ENCODE assay signal across 10 mouse cellular contexts in the genomic region with DNA sequence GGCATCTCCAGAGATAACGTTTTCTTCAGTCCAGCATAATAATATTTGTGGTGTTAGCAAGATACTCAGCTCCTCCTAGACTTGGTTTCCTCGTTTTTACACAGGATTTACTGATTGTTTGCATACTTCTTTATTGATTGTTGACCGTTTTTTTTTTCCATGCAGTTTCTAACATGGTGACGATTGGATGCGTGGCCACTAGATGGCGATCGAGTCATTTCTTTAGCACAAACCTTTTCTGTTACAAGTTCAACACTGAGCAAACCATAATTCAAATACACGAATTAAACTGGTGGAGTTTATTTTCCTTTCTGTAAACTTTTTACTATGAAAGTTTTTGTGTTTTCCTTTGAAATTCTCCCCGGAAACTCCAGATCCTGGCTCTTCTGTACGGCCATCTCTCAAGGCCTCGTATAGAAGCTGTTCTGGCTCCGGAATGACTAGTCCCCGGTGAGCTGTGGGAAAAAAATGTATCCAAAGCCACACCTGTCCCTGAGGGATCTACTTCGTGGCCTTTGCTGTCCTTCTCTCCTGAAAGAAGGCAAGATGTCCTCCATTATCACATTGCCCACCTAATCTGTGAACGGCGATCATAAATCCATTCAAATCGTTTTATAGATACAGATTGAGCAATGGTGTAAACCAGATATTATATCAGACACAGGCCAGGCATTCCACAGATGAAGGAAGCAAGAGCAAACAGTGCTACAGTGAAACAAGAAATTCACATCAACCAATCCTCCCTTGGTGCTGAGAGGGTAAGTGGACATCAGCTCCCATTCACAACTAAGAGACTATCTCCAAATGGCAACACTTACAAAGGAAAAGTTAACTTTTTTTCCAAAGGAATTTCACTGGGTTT. TPM values are rescaled to one million over a fixed set of nuclear protein-coding genes. Genes with fewer than 3 reads are reported as not detected.
DNase-seq lines count a peak whose midpoint lies in the region; ATAC-seq lines count a peak whose summit lies in the region.
"Had no signal": no experiment of that assay in that cellular context is flagged by ENCODE, and none has a peak within 500 bp of the region (broad histone marks: within the 10 kb centered on the region; RNA-seq: fewer than 3 reads in every experiment).

No protein-coding gene starts in this region.

- no peaks in the 10 kb centered on the region for H3K9me3 ChIP-seq in kidney, embryonic 16.5 days (ENCODE audit: low read length)
- no peaks in the 10 kb centered on the region for H3K9me3 ChIP-seq in hindbrain, embryonic 14.5 days (ENCODE audit: control insufficient read depth, low read length)
- no peaks in the 10 kb centered on the region for H3K9me3 ChIP-seq in midbrain, embryonic 12.5 days
- H3K9me3 ChIP-seq: embryonic facial prominence, embryonic 12.5 days; neural tube, embryonic 13.5 days had no signal

- no peak overlapping the region for H3K9ac ChIP-seq in kidney, embryonic 16.5 days (replicated peaks; ENCODE audit: low read length)
- 0 out of 2 replicates have a peak overlapping the region, but pooled peaks have one; percentile 10 for H3K9ac ChIP-seq in hindbrain, embryonic 14.5 days
- no peak overlapping the region for H3K9ac ChIP-seq in midbrain, embryonic 12.5 days (replicated peaks)
- H3K9ac ChIP-seq: embryonic facial prominence, embryonic 12.5 days; neural tube, embryonic 13.5 days had no signal

- 32% methylated on average over 17 of the region's 17 CpGs for WGBS in kidney, embryonic 16.5 days
- 33% methylated on average over 17 of the region's 17 CpGs for WGBS in hindbrain, embryonic 14.5 days
- WGBS in midbrain, embryonic 12.5 days: 33% methylated on average over 17 of the region's 17 CpGs

- H3K4me1 ChIP-seq in kidney, embryonic 16.5 days (ENCODE audit: insufficient read depth, low read length): no peaks in the 10 kb centered on the region
- no peaks in the 10 kb centered on the region for H3K4me1 ChIP-seq in hindbrain, embryonic 14.5 days (replicated peaks; ENCODE audit: control insufficient read depth, insufficient read depth, low read length)
- no peaks in the 10 kb centered on the region for H3K4me1 ChIP-seq in midbrain, embryonic 12.5 days
- H3K4me1 ChIP-seq: embryonic facial prominence, embryonic 12.5 days; neural tube, embryonic 13.5 days had no signal

- H3K27ac ChIP-seq in kidney, embryonic 16.5 days (ENCODE audit: low read length): no peak overlapping the region
- no peak overlapping the region for H3K27ac ChIP-seq in hindbrain, embryonic 14.5 days
- no peak overlapping the region for H3K27ac ChIP-seq in midbrain, embryonic 12.5 days (replicated peaks)
- H3K27ac ChIP-seq: embryonic facial prominence, embryonic 12.5 days; neural tube, embryonic 13.5 days had no signal

- H3K4me3 ChIP-seq in kidney, embryonic 16.5 days (ENCODE audit: low read length): no peak overlapping the region
- no peak overlapping the region for H3K4me3 ChIP-seq in hindbrain, embryonic 14.5 days (replicated peaks; ENCODE audit: low read length)
- no peak overlapping the region for H3K4me3 ChIP-seq in midbrain, embryonic 12.5 days
- H3K4me3 ChIP-seq: embryonic facial prominence, embryonic 12.5 days; neural tube, embryonic 13.5 days had no signal

- H3K4me2 ChIP-seq in kidney, embryonic 16.5 days (replicated peaks; ENCODE audit: low read depth, low read length): no peak overlapping the region
- no peak overlapping the region for H3K4me2 ChIP-seq in hindbrain, embryonic 14.5 days (replicated peaks)
- no peak overlapping the region for H3K4me2 ChIP-seq in midbrain, embryonic 12.5 days (replicated peaks)
- H3K4me2 ChIP-seq: embryonic facial prominence, embryonic 12.5 days; neural tube, embryonic 13.5 days had no signal

- DNase-seq in kidney, adult 11 months: peak; percentile 19
- peak; percentile 79 for DNase-seq in adrenal gland, postnatal 10 days
- peak; percentile 54 for DNase-seq in embryo, embryonic 11.5 days (ENCODE audit: low read depth, low spot score)
- peak; percentile 90 for DNase-seq in hindbrain, embryonic 14.5 days (ENCODE audit: low spot score)
- peak; percentile 41 to 44 for DNase-seq in layer of hippocampus, postnatal 36 days
- DNase-seq in spleen, postnatal 36 days (ENCODE audit: low spot score in 2 of 2): peak; percentile 17 to 39

- H3K27me3 ChIP-seq in kidney, embryonic 16.5 days (ENCODE audit: insufficient read depth, low read length): no peaks in the 10 kb centered on the region; the same call in 1 of the 2 replicates
- H3K27me3 ChIP-seq in hindbrain, embryonic 14.5 days (ENCODE audit: control insufficient read depth, insufficient read depth, low read length): no peaks in the 10 kb centered on the region
- no peaks in the 10 kb centered on the region for H3K27me3 ChIP-seq in midbrain, embryonic 12.5 days
- H3K27me3 ChIP-seq: embryonic facial prominence, embryonic 12.5 days; neural tube, embryonic 13.5 days had no signal

- no peak for ATAC-seq in kidney, embryonic 16.5 days (ENCODE audit: low FRiP score, low TSS enrichment)
- no peak for ATAC-seq in hindbrain, embryonic 14.5 days (ENCODE audit: low FRiP score)
- peak; percentile 62; the same call in 1 of the 2 replicates for ATAC-seq in midbrain, embryonic 12.5 days (ENCODE audit: low FRiP score, low read depth)

- H3K36me3 ChIP-seq in kidney, embryonic 16.5 days (ENCODE audit: insufficient read depth, low read length): no peaks in the 10 kb centered on the region
- H3K36me3 ChIP-seq in hindbrain, embryonic 14.5 days (replicated peaks; ENCODE audit: control insufficient read depth, insufficient read depth): no peaks in the 10 kb centered on the region
- H3K36me3 ChIP-seq in midbrain, embryonic 12.5 days: no peaks in the 10 kb centered on the region
- H3K36me3 ChIP-seq: embryonic facial prominence, embryonic 12.5 days; neural tube, embryonic 13.5 days had no signal

RNA-seq across cellular contexts. Expression of a gene that starts 12.3 kb away (rescaled TPM):
- polyA plus RNA-seq in kidney, embryonic 16.5 days (2015; fragmentation: Nextera tagmentation; extraction: Ambion mirVana): not detected in 2 replicates
- not detected for total RNA-seq in adrenal gland, postnatal 10 days (2021)
- not detected in 2 replicates for polyA plus RNA-seq in hindbrain, embryonic 14.5 days (2014; fragmentation: Nextera tagmentation; extraction: Ambion mirVana)
- total RNA-seq in layer of hippocampus, postnatal 36 days (2021): not detected
- polyA plus RNA-seq in midbrain, embryonic 12.5 days (2016; fragmentation: Nextera tagmentation; extraction: Ambion mirVana): not detected in 2 replicates
- polyA plus RNA-seq: embryonic facial prominence, embryonic 12.5 days; neural tube, embryonic 13.5 days had no signal

RNA-seq across cellular contexts. Expression of a gene that starts 18.3 kb away (rescaled TPM):
- 36.7 and 37.8 TPM in 2 replicates for polyA plus RNA-seq in kidney, embryonic 16.5 days (2015; fragmentation: Nextera tagmentation; extraction: Ambion mirVana)
- total RNA-seq in adrenal gland, postnatal 10 days (2021): 10 to 100 TPM; 77.8 TPM
- polyA plus RNA-seq in hindbrain, embryonic 14.5 days (2014; fragmentation: Nextera tagmentation; extraction: Ambion mirVana): 11.6 and 12.1 TPM in 2 replicates
- total RNA-seq in layer of hippocampus, postnatal 36 days (2021): 1 to 10 TPM; 9.5 to 9.6 TPM
- polyA plus RNA-seq in midbrain, embryonic 12.5 days (2016; fragmentation: Nextera tagmentation; extraction: Ambion mirVana): 10.4 and 11.4 TPM in 2 replicates

RNA-seq across cellular contexts. Expression of a gene that starts 34.3 kb away (rescaled TPM):
- polyA plus RNA-seq in kidney, embryonic 16.5 days (2015; fragmentation: Nextera tagmentation; extraction: Ambion mirVana): 4.6 and 4.9 TPM in 2 replicates
- total RNA-seq in adrenal gland, postnatal 10 days (2021): under 1 TPM; 0.45 to 0.70 TPM
- not detected in 2 replicates for polyA plus RNA-seq in hindbrain, embryonic 14.5 days (2014; fragmentation: Nextera tagmentation; extraction: Ambion mirVana)
- not detected for total RNA-seq in layer of hippocampus, postnatal 36 days (2021)
- 0.26 TPM in 1 of 2 replicates, not detected in the other for polyA plus RNA-seq in midbrain, embryonic 12.5 days (2016; fragmentation: Nextera tagmentation; extraction: Ambion mirVana)

RNA-seq across cellular contexts. Expression of a gene that starts 37.3 kb away (rescaled TPM):
- polyA plus RNA-seq in kidney, embryonic 16.5 days (2015; fragmentation: Nextera tagmentation; extraction: Ambion mirVana): 70.6 and 71.2 TPM in 2 replicates
- 10 to 100 TPM; 20.9 to 33.4 TPM for total RNA-seq in adrenal gland, postnatal 10 days (2021)
- 32.7 and 36.4 TPM in 2 replicates for polyA plus RNA-seq in hindbrain, embryonic 14.5 days (2014; fragmentation: Nextera tagmentation; extraction: Ambion mirVana)
- 10 to 100 TPM; 20.6 to 23.7 TPM for total RNA-seq in layer of hippocampus, postnatal 36 days (2021)
- polyA plus RNA-seq in midbrain, embryonic 12.5 days (2016; fragmentation: Nextera tagmentation; extraction: Ambion mirVana): 76.0 and 79.5 TPM in 2 replicates

RNA-seq across cellular contexts. Expression of a gene that starts 59.0 kb away (rescaled TPM):
- polyA plus RNA-seq in kidney, embryonic 16.5 days (2015; fragmentation: Nextera tagmentation; extraction: Ambion mirVana): 0.17 and 0.29 TPM in 2 replicates
- total RNA-seq in adrenal gland, postnatal 10 days (2021): 1 to 10 TPM in 1 of 2 experiments, under 1 TPM in 1; 0.81 to 5.7 TPM
- polyA plus RNA-seq in hindbrain, embryonic 14.5 days (2014; fragmentation: Nextera tagmentation; extraction: Ambion mirVana): 0.94 and 1.9 TPM in 2 replicates
- total RNA-seq in layer of hippocampus, postnatal 36 days (2021): 1 to 10 TPM; 2.7 to 3.6 TPM
- polyA plus RNA-seq in midbrain, embryonic 12.5 days (2016; fragmentation: Nextera tagmentation; extraction: Ambion mirVana): 1.3 and 1.8 TPM in 2 replicates

Comparison
In these comparisons a context has a peak if more than half of its experiments do, and no peak if none do; other contexts are left out.
1. DNase-seq: peak in every context shown above with its lines; median percentile 90 in hindbrain, embryonic 14.5 days; 79 in adrenal gland, postnatal 10 days; 54 in embryo, embryonic 11.5 days; 42 in layer of hippocampus, postnatal 36 days; 28 in spleen, postnatal 36 days; 19 in kidney, adult 11 months.